In genomic region chr6:89364342-89364741, GRCm38 (mm10) we compare ENCODE assay signal across 15 mouse cellular contexts. TPM values are rescaled to one million over a fixed set of nuclear protein-coding genes. Genes with fewer than 3 reads are reported as not detected.
DNase-seq lines count a peak whose midpoint lies in the region; ATAC-seq and TF ChIP-seq lines count a peak whose summit lies in the region.
"Had no signal": no experiment of that assay in that cellular context is flagged by ENCODE, and none has a peak within 500 bp of the region (broad histone marks: within the 10 kb centered on the region; RNA-seq: fewer than 3 reads in every experiment).

No protein-coding gene starts in this region.

- peaks cover 17% of the 10 kb centered on the region for H3K27me3 ChIP-seq in heart, embryonic 10.5 days (ENCODE audit: insufficient read depth, poor library complexity, severe bottlenecking)
- H3K27me3 ChIP-seq in lung, postnatal 0 days (replicated peaks; ENCODE audit: insufficient read depth, low read length) = no peaks in the 10 kb centered on the region
- H3K27me3 ChIP-seq in MEL (ENCODE audit: control insufficient read depth in 1 of 2, insufficient read depth in 2 of 2, low read length in 2 of 2) = no peaks in the 10 kb centered on the region
- H3K27me3 ChIP-seq in forebrain, embryonic 13.5 days = peaks cover 17% of the 10 kb centered on the region
- H3K27me3 ChIP-seq: midbrain, embryonic 15.5 days had no signal

- no peak for TF ChIP-seq EP300 in lung, postnatal 0 days (IDR thresholded peaks at IDR 0.05)
- no peak for TF ChIP-seq EP300 in MEL (IDR thresholded peaks at IDR 0.05; ENCODE audit: low read depth in 1 of 2, low read length in 2 of 2)

- TF ChIP-seq CTCF in lung, postnatal 0 days (IDR thresholded peaks at IDR 0.05) = no peak
- TF ChIP-seq CTCF in lung, adult 2 months (IDR thresholded peaks at IDR 0.05; ENCODE audit: insufficient read depth, low read length) = no peak
- no peak for TF ChIP-seq CTCF in MEL (IDR thresholded peaks at IDR 0.05 in 2 of 3, conservative IDR thresholded peaks at IDR 0.05 in 1 of 3; ENCODE audit: control insufficient read depth in 1 of 3, insufficient read depth in 1 of 3, low read depth in 2 of 3, low read length in 3 of 3, poor library complexity in 1 of 3, severe bottlenecking in 1 of 3)

- no peaks in the 10 kb centered on the region for H3K36me3 ChIP-seq in heart, embryonic 10.5 days
- H3K36me3 ChIP-seq in lung, postnatal 0 days (ENCODE audit: insufficient read depth, low read length) = no peaks in the 10 kb centered on the region
- peaks cover 0 to 9% of the 10 kb centered on the region in 2 experiments; a peak in 1 of 4 replicates for H3K36me3 ChIP-seq in MEL (ENCODE audit: control insufficient read depth in 1 of 2, insufficient read depth in 2 of 2, low read length in 2 of 2)
- no peaks in the 10 kb centered on the region for H3K36me3 ChIP-seq in forebrain, embryonic 13.5 days (ENCODE audit: poor library complexity, severe bottlenecking)
- H3K36me3 ChIP-seq: embryonic facial prominence, embryonic 13.5 days; liver, embryonic 15.5 days; midbrain, embryonic 15.5 days had no signal

- no peak for TF ChIP-seq POLR2A in lung, adult 2 months (IDR thresholded peaks at IDR 0.05; ENCODE audit: borderline replicate concordance, extremely low read depth, low read depth, low read length)
- no peak for TF ChIP-seq POLR2A in MEL (IDR thresholded peaks at IDR 0.05; ENCODE audit: control insufficient read depth in 1 of 2, insufficient read depth in 1 of 2, low read depth in 1 of 2, low read length in 2 of 2, poor library complexity in 1 of 2)

- no peaks in the 10 kb centered on the region for H3K9me3 ChIP-seq in heart, embryonic 10.5 days
- H3K9me3 ChIP-seq in lung, postnatal 0 days (ENCODE audit: low read length) = no peaks in the 10 kb centered on the region
- no peaks in the 10 kb centered on the region for H3K9me3 ChIP-seq in MEL (replicated peaks; ENCODE audit: insufficient read depth, low read length)
- no peaks in the 10 kb centered on the region for H3K9me3 ChIP-seq in forebrain, embryonic 13.5 days (replicated peaks)
- H3K9me3 ChIP-seq: embryonic facial prominence, embryonic 13.5 days; liver, embryonic 15.5 days; midbrain, embryonic 15.5 days had no signal

- H3K4me1 ChIP-seq in heart, embryonic 10.5 days = peaks cover 29% of the 10 kb centered on the region
- peaks cover 18% of the 10 kb centered on the region for H3K4me1 ChIP-seq in lung, postnatal 0 days (ENCODE audit: insufficient read depth, low read depth, low read length)
- peaks cover 11% of the 10 kb centered on the region for H3K4me1 ChIP-seq in lung, adult 2 months (ENCODE audit: control insufficient read depth, insufficient read depth, low read length)
- H3K4me1 ChIP-seq in MEL (ENCODE audit: control insufficient read depth in 1 of 2, insufficient read depth in 2 of 2, low read length in 2 of 2) = peaks cover 0 to 33% of the 10 kb centered on the region in 2 experiments
- peaks cover 29% of the 10 kb centered on the region for H3K4me1 ChIP-seq in forebrain, embryonic 13.5 days

- H3K79me2 ChIP-seq in MEL (ENCODE audit: control insufficient read depth, insufficient read depth, low read length, poor library complexity) = peaks cover 16% of the 10 kb centered on the region

- peak; percentile 96 for DNase-seq in heart, adult 11 months
- no peak for DNase-seq in heart, embryonic 10.5 days (ENCODE audit: low spot score)
- peak; percentile 15 for DNase-seq in lung, postnatal 0 days (ENCODE audit: low spot score)
- DNase-seq in lung, adult 2 months = no peak
- peak; percentile 44 for DNase-seq in MEL (ENCODE audit: low read depth, low spot score)
- DNase-seq in B cell, adult 2 months = no peak
- DNase-seq: adrenal gland, adult 8-10 months; gastrocnemius, postnatal 14 days; kidney, adult 2 months; thymus, adult 2 months had no signal

- H3K27ac ChIP-seq in heart, embryonic 10.5 days = no peak overlapping the region
- H3K27ac ChIP-seq in lung, postnatal 0 days (ENCODE audit: low read length) = no peak overlapping the region
- no peak overlapping the region for H3K27ac ChIP-seq in MEL (ENCODE audit: control insufficient read depth, low read depth, low read length)
- H3K27ac ChIP-seq in forebrain, embryonic 13.5 days = no peak overlapping the region
- H3K27ac ChIP-seq: embryonic facial prominence, embryonic 13.5 days; liver, embryonic 15.5 days had no signal

- H3K9ac ChIP-seq in lung, postnatal 0 days (replicated peaks; ENCODE audit: low read depth) = no peak overlapping the region
- H3K9ac ChIP-seq in MEL (ENCODE audit: control insufficient read depth, low read depth, low read length, poor library complexity, severe bottlenecking) = no peak overlapping the region
- no peak overlapping the region for H3K9ac ChIP-seq in forebrain, embryonic 13.5 days
- H3K9ac ChIP-seq: embryonic facial prominence, embryonic 13.5 days; liver, embryonic 15.5 days; midbrain, embryonic 15.5 days had no signal

- WGBS in heart, embryonic 10.5 days = 68% methylated on average over 3 of the region's 3 CpGs
- WGBS in lung, postnatal 0 days = 50% methylated on average over 3 of the region's 3 CpGs
- 68% methylated on average over 3 of the region's 3 CpGs for WGBS in lung, adult 2 months
- WGBS in forebrain, embryonic 13.5 days = 65% methylated on average over 3 of the region's 3 CpGs

- TF ChIP-seq RAD21 in MEL (IDR thresholded peaks at IDR 0.05; ENCODE audit: low read depth, low read length) = no peak

- H3K4me2 ChIP-seq in lung, postnatal 0 days (replicated peaks; ENCODE audit: low read depth, low read length) = no peak overlapping the region
- H3K4me2 ChIP-seq in forebrain, embryonic 13.5 days = no peak overlapping the region
- H3K4me2 ChIP-seq: embryonic facial prominence, embryonic 13.5 days; liver, embryonic 15.5 days had no signal

- ATAC-seq in lung, postnatal 0 days = no peak
- ATAC-seq in megakaryocyte, adult 5-6 weeks (ENCODE audit: poor library complexity, severe bottlenecking) = peak; percentile 66
- no peak for ATAC-seq in forebrain, embryonic 13.5 days
- ATAC-seq: midbrain, embryonic 15.5 days had no signal

- H3K4me3 ChIP-seq in heart, embryonic 10.5 days = no peak overlapping the region
- H3K4me3 ChIP-seq in lung, postnatal 0 days (ENCODE audit: low read depth, low read length) = no peak overlapping the region
- H3K4me3 ChIP-seq in lung, adult 2 months (replicated peaks; ENCODE audit: extremely low read depth, low read depth, low read length) = no peak overlapping the region
- no peak overlapping the region for H3K4me3 ChIP-seq in MEL (ENCODE audit: control insufficient read depth in 1 of 2, insufficient read depth in 1 of 2, low read depth in 2 of 2, low read length in 2 of 2)
- H3K4me3 ChIP-seq in forebrain, embryonic 13.5 days = no peak overlapping the region
- H3K4me3 ChIP-seq: embryonic facial prominence, embryonic 13.5 days; liver, embryonic 15.5 days; midbrain, embryonic 15.5 days had no signal

TF ChIP-seq in MEL, 35 proteins besides CTCF, POLR2A, EP300 and RAD21:
- no peak for TF ChIP-seq POLR2AphosphoS2 (IDR thresholded peaks at IDR 0.05; ENCODE audit: low read length)
- TF ChIP-seq MAX (IDR thresholded peaks at IDR 0.05; ENCODE audit: low read length) = no peak
- peak; percentile 66 for TF ChIP-seq ETS1 (IDR thresholded peaks at IDR 0.05; ENCODE audit: low read depth, low read length)

RNA-seq across cellular contexts. Expression of gene Plxna1, which starts 1.9 kb away (rescaled TPM):
- 11.3 and 14.3 TPM in 2 replicates for polyA plus RNA-seq in heart, embryonic 10.5 days (2016; fragmentation: Nextera tagmentation; extraction: Ambion mirVana)
- polyA plus RNA-seq in lung, postnatal 0 days (2015; fragmentation: Nextera tagmentation; extraction: Ambion mirVana) = 13.6 and 29.2 TPM in 2 replicates
- polyA plus RNA-seq in lung, adult 2 months (2012; rRNA removed) = 153 and 189 TPM in 2 replicates
- 6.7 and 7.2 TPM in 2 replicates for total RNA-seq in MEL (2012; rRNA removed)
- polyA plus RNA-seq in MEL (2012; ENCODE audit: insufficient read depth in 1 of 2, insufficient read length in 2 of 2, low read depth in 1 of 2, low replicate concordance in 2 of 2, missing spikeins in 1 of 2) = 10 to 100 TPM in 1 of 2 experiments, not detected in 1; 25.8 TPM
- 0.91 and 2.7 TPM in 2 replicates for total RNA-seq in megakaryocyte, adult 5-6 weeks (2015)
- 1.4 and 5.7 TPM in 2 replicates for total RNA-seq in megakaryocyte, adult 5-6 weeks (2017)
- polyA plus RNA-seq in forebrain, embryonic 13.5 days (2015; fragmentation: Nextera tagmentation; extraction: Ambion mirVana) = 34.8 and 37.4 TPM in 2 replicates

Comparison
In these comparisons a context has a peak if more than half of its experiments do, and no peak if none do; other contexts are left out.
1. DNase-seq: peak in heart, adult 11 months (single experiment), lung, postnatal 0 days (single experiment) and MEL (single experiment); none in heart, embryonic 10.5 days (single experiment), lung, adult 2 months (single experiment) and B cell, adult 2 months (0 of 2).